Mouse (Mus musculus): ENCODE measurements around the gene Zbtb7a. TPM values are rescaled to one million over a fixed set of nuclear protein-coding genes. Genes with fewer than 3 reads are reported as not detected.
A peak's percentile ranks its signal among the peaks of the same experiment; 100 is the strongest.
"Not testable (repeated sequence)": the region's sequence is repeated elsewhere in the genome, so short reads cannot be mapped to it uniquely, and the experiment has no call there.

Zbtb7a gene
- polyA plus RNA-seq, 1 experiment from 2014 or later, result 54.1 TPM

DNA sequence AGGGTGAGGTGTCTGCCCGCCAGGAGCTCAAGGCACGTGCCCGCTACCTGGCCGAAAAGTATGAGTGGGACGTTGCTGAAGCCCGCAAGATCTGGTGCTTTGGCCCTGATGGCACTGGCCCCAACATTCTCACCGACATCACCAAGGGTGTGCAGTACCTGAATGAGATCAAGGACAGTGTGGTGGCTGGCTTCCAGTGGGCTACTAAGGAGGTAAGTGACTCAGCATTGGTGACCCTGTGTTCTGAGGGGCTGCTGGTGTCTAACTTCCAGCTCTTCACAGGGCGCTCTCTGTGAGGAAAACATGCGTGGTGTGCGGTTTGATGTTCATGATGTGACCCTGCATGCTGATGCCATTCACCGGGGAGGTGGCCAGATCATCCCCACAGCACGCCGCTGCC lies 45.9 kb downstream of the Zbtb7a start:
- no peaks in the 10 kb centered on the region for H3K4me1 ChIP-seq (replicated peaks; ENCODE audit: control insufficient read depth, insufficient read depth, low read length)
- no peak for ATAC-seq
- H3K9me3 ChIP-seq (ENCODE audit: control insufficient read depth), result no peaks in the 10 kb centered on the region
- no peak overlapping the region for H3K9ac ChIP-seq (ENCODE audit: low read depth, low read length)
- H3K27me3 ChIP-seq (replicated peaks; ENCODE audit: control insufficient read depth, insufficient read depth, low read length), result no peaks in the 10 kb centered on the region
- H3K4me2 ChIP-seq (replicated peaks; ENCODE audit: low read depth), result no peak overlapping the region
- TF ChIP-seq CTCF (IDR thresholded peaks at IDR 0.05; ENCODE audit: low read depth), result no peak
- H3K36me3 ChIP-seq (ENCODE audit: control insufficient read depth, insufficient read depth), result peaks cover 64% of the 10 kb centered on the region
- 92% methylated on average over 13 of the region's 13 CpGs for WGBS
- H3K27ac ChIP-seq (ENCODE audit: low read depth, low read length), result no peak overlapping the region
- no peak overlapping the region for H3K4me3 ChIP-seq (ENCODE audit: low read depth, low read length)

DNA sequence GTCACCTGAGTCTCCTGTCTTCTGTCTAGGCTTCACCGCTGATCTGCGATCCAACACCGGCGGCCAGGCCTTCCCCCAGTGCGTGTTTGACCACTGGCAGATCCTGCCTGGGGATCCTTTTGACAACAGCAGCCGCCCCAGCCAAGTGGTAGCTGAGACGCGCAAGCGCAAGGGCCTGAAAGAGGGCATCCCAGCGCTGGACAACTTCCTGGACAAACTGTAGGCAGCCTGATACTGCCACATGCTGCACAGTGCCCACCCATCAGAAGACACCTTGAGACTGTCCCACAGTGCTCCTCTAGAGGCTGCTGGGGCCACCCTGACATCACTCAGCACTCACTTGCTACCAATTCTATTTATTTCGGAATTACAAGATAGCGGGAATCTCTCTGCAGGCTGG lies 46.8 kb downstream of the Zbtb7a start:
- H3K36me3 ChIP-seq (ENCODE audit: control insufficient read depth, insufficient read depth), result peaks cover 71% of the 10 kb centered on the region
- not testable (repeated sequence) for H3K4me3 ChIP-seq (ENCODE audit: low read depth, low read length); H3K9me3 ChIP-seq (ENCODE audit: control insufficient read depth); H3K4me1 ChIP-seq (replicated peaks; ENCODE audit: control insufficient read depth, insufficient read depth, low read length); H3K9ac ChIP-seq (ENCODE audit: low read depth, low read length); H3K27me3 ChIP-seq (replicated peaks; ENCODE audit: control insufficient read depth, insufficient read depth, low read length); H3K27ac ChIP-seq (ENCODE audit: low read depth, low read length); ATAC-seq; H3K4me2 ChIP-seq (replicated peaks; ENCODE audit: low read depth)
- WGBS, result 83% methylated on average over 12 of the region's 12 CpGs

- no peaks in the 10 kb centered on the region for H3K27me3 ChIP-seq (replicated peaks; ENCODE audit: control insufficient read depth, insufficient read depth, low read length)
- peak; percentile 93 for ATAC-seq
These were observed 47.6 kb downstream of the Zbtb7a start, which contains the start of gene Dapk3 for GRCm38 (mm10) chr10:81182336-81183333. TSS of gene Dapk3 (plus strand) at chr10:81183005.

GRCm38 (mm10) chr10:81183805-81184204 lies 48.8 kb downstream of the Zbtb7a start, which contains the start of gene 4930442H23Rik:
TSS of gene 4930442H23Rik (minus strand) at chr10:81183849.
- H3K27ac ChIP-seq (ENCODE audit: low read depth, low read length), result peak within 1 kb of the TSS; percentile 86
- no peak for TF ChIP-seq CTCF (IDR thresholded peaks at IDR 0.05; ENCODE audit: low read depth)
- 80% methylated on average over 5 of the region's 5 CpGs for WGBS
- H3K27me3 ChIP-seq (replicated peaks; ENCODE audit: control insufficient read depth, insufficient read depth, low read length), result no peaks in the 10 kb centered on the region
- H3K4me3 ChIP-seq (ENCODE audit: low read depth, low read length), result peak within 1 kb of the TSS; percentile 65
- no peaks in the 10 kb centered on the region for H3K4me1 ChIP-seq (replicated peaks; ENCODE audit: control insufficient read depth, insufficient read depth, low read length)
- H3K9me3 ChIP-seq (ENCODE audit: control insufficient read depth), result no peaks in the 10 kb centered on the region
- H3K4me2 ChIP-seq (replicated peaks; ENCODE audit: low read depth), result peak within 1 kb of the TSS; percentile 72
- peak within 1 kb of the TSS; percentile 62 for H3K9ac ChIP-seq (ENCODE audit: low read depth, low read length)
- H3K36me3 ChIP-seq (ENCODE audit: control insufficient read depth, insufficient read depth), result peaks cover 67% of the 10 kb centered on the region
- ATAC-seq, result no peak

More at GRCm38 (mm10) chr10:81182336-81183333, 47.6 kb downstream of the Zbtb7a start, which contains the start of gene Dapk3:
- H3K27ac ChIP-seq (ENCODE audit: low read depth, low read length), result peak within 1 kb of the TSS; percentile 86
- H3K36me3 ChIP-seq (ENCODE audit: control insufficient read depth, insufficient read depth), result peaks cover 76% of the 10 kb centered on the region
- peak within 1 kb of the TSS; percentile 62 for H3K9ac ChIP-seq (ENCODE audit: low read depth, low read length)
- no peaks in the 10 kb centered on the region for H3K4me1 ChIP-seq (replicated peaks; ENCODE audit: control insufficient read depth, insufficient read depth, low read length)
- peak within 1 kb of the TSS; percentile 72 for H3K4me2 ChIP-seq (replicated peaks; ENCODE audit: low read depth)
- WGBS, result 4% methylated on average over 53 of the region's 53 CpGs
- TF ChIP-seq CTCF (IDR thresholded peaks at IDR 0.05; ENCODE audit: low read depth), result peak; percentile 21; the same call in 1 of the 2 replicates
- peak within 1 kb of the TSS; percentile 65 for H3K4me3 ChIP-seq (ENCODE audit: low read depth, low read length)
- no peaks in the 10 kb centered on the region for H3K9me3 ChIP-seq (ENCODE audit: control insufficient read depth)

- ATAC-seq, result no peak
- Histone ChIP-seq H3K36me3 (ENCODE audit: control insufficient read depth, insufficient read depth) (peaks cover 60% of the 10 kb centered on the region), H3K4me3 (ENCODE audit: low read depth, low read length) (no peak overlapping the region), H3K27me3 (replicated peaks; ENCODE audit: control insufficient read depth, insufficient read depth, low read length) (no peaks in the 10 kb centered on the region), H3K4me1 (replicated peaks; ENCODE audit: control insufficient read depth, insufficient read depth, low read length) (no peaks in the 10 kb centered on the region), H3K27ac (ENCODE audit: low read depth, low read length) (peak overlapping the region; percentile 73), H3K4me2 (replicated peaks; ENCODE audit: low read depth) (peak overlapping the region; percentile 3; the same call in 1 of the 2 replicates), H3K9me3 (ENCODE audit: control insufficient read depth) (no peaks in the 10 kb centered on the region), H3K9ac (ENCODE audit: low read depth, low read length) (no peak overlapping the region)
- 11% methylated on average over 4 of the region's 4 CpGs for WGBS
- TF ChIP-seq CTCF (IDR thresholded peaks at IDR 0.05; ENCODE audit: low read depth), result no peak
These were observed 49.7 kb downstream of the Zbtb7a start for GRCm38 (mm10) chr10:81184765-81185164.

DNA sequence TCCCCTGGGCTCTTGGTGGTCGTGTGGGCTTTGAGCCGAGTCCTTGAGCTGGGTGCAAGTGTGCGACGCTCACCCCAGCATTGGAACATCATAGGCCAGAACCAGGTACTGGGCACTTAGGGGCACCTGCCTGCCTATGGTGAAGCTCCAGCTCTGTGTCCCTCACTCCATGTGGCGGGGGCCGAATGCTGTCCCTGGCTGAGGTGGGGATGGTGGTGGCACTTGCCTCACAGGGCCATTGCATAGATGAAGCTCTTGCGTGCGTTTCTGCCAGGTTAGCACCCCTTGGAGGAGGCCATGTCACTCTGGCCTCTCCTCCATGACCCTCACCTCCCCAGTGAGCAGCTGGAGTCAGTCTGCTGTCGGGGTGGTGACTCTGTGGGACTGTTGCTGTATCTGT lies 52.1 kb downstream of the Zbtb7a start:
- H3K27me3 ChIP-seq (replicated peaks; ENCODE audit: control insufficient read depth, insufficient read depth, low read length), result no peaks in the 10 kb centered on the region
- H3K36me3 ChIP-seq (ENCODE audit: control insufficient read depth, insufficient read depth), result peaks cover 50% of the 10 kb centered on the region
- no peak for TF ChIP-seq CTCF (IDR thresholded peaks at IDR 0.05; ENCODE audit: low read depth)
- peaks cover 3% of the 10 kb centered on the region; the same call in 1 of the 2 replicates for H3K4me1 ChIP-seq (replicated peaks; ENCODE audit: control insufficient read depth, insufficient read depth, low read length)
- no peak for ATAC-seq
- no peak overlapping the region; the same call in 1 of the 2 replicates for H3K9ac ChIP-seq (ENCODE audit: low read depth, low read length)
- H3K4me3 ChIP-seq (ENCODE audit: low read depth, low read length), result no peak overlapping the region
- no peak overlapping the region for H3K27ac ChIP-seq (ENCODE audit: low read depth, low read length)
- H3K4me2 ChIP-seq (replicated peaks; ENCODE audit: low read depth), result no peak overlapping the region
- 95% methylated on average over 9 of the region's 9 CpGs for WGBS
- H3K9me3 ChIP-seq (ENCODE audit: control insufficient read depth), result no peaks in the 10 kb centered on the region
